Mouse (Mus musculus): ENCODE results near the gene Arpc1a. TPM values are rescaled to one million over a fixed set of nuclear protein-coding genes. Genes with fewer than 3 reads are reported as not detected.

Arpc1a gene
- total RNA-seq (2023) = 102 TPM

GRCm38 (mm10) chr5:145083632-145084451 is at the start of gene Arpc1a, which contains the start of gene Kpna7:
Gene Arpc1a, plus strand, starts transcription at chr5:145083830.
Gene Kpna7, minus strand, starts transcription at chr5:145084030.

GRCm38 (mm10) chr5:145042690-145043089 is 40.9 kb upstream of the Arpc1a start, which contains the start of gene 1700018F24Rik:
Gene 1700018F24Rik, plus strand, starts transcription at chr5:145042990.

GRCm38 (mm10) chr5:145114071-145114605 is 30.5 kb downstream of the Arpc1a start, which contains the start of gene Arpc1b:
Gene Arpc1b, plus strand, starts transcription at chr5:145114215.

DNA sequence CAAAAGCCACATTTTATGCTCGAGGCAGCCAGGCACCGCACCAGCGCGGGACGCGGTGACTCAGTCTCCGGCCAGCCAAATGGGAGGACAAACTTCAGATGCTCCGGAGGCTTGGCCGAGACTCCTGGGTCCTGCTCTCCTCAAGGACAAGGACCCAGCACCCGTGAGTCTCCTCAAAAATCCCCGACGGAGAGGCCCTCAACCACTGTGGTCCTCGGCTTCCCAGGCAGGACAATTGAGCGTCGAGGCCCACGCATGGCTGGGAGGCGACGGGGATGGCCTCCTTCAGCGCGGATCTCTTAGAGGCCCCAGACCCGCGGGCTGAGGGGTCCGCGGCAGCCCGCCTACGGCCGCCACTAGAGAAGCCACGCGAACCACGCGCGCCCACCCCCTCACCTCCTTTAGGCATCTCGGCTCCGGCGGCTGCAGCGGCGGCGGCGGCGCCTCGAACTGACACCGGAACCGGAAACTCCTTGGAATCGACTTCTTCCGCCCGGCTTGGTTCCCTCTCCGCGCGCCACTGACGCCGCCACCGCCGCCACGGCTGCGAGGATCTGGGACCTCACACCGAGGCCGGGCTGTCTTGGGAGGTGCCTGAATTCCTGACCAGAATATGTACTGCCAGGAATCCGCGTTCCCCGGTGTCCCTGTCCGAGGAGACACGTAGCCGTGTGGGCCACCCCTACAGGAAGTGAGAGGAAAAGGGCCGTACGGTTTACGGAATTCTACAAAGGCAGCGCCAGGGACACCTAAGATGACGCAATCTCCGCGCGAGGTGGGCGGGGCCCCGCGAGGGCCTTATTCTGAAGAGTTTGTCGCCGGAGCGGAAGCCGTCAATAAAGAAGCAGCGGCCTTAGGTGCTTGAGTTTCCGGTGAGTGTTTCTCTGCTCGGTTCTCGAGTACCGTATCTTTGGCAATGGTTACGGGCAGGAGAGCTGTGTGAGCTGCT is 56.2 kb downstream of the Arpc1a start, which contains the start of the genes Pdap1 and Bud31:
Pdap1 (minus strand) TSS at position 668 of the 949 bp plus-strand sequence.
Bud31 (plus strand) TSS at position 792 of the 949 bp plus-strand sequence.

Other genes with a start within 250 kb of the Arpc1a start
- 60.8 TPM for gene Smurf1, start 118.0 kb upstream of the Arpc1a start, total RNA-seq (2023)
- gene Gm4871, start 51.1 kb upstream of the Arpc1a start, total RNA-seq (2023) = not detected
- not detected for gene 1700018F24Rik, start 40.8 kb upstream of the Arpc1a start, total RNA-seq (2023)
- not detected for gene Kpna7, start 200 bp downstream of the Arpc1a start, total RNA-seq (2023)
- gene Arpc1b, start 30.4 kb downstream of the Arpc1a start, total RNA-seq (2023) = 326 TPM
- gene Pdap1, start 56.4 kb downstream of the Arpc1a start, total RNA-seq (2023) = 40.9 TPM
- gene Bud31, start 56.5 kb downstream of the Arpc1a start, total RNA-seq (2023) = 215 TPM
- gene Ptcd1, start 83.3 kb downstream of the Arpc1a start, total RNA-seq (2023) = 19.4 TPM
- gene Cpsf4, start 83.4 kb downstream of the Arpc1a start, total RNA-seq (2023) = 45.6 TPM
- gene Atp5j2, start 108.2 kb downstream of the Arpc1a start, total RNA-seq (2023) = 141 TPM
- 50.7 TPM for gene Zkscan14, start 118.0 kb downstream of the Arpc1a start, total RNA-seq (2023)
- gene Zkscan5, start 120.7 kb downstream of the Arpc1a start, total RNA-seq (2023) = 11.2 TPM
- gene Zfp655, start 147.9 kb downstream of the Arpc1a start, total RNA-seq (2023) = 81.9 TPM
- 41.5 TPM for gene Zscan25, start 196.7 kb downstream of the Arpc1a start, total RNA-seq (2023)